Mouse (Mus musculus) gastrocnemius, adult 18-20 months (tissue): Measurements from ENCODE around the gene Cenpp. TPM values are rescaled to one million over a fixed set of nuclear protein-coding genes. Genes with fewer than 3 reads are reported as not detected.

Source experiments
- DNase-seq: peaks from one replicate; pipeline ENCODE4 v3.0.0; 2021; ENCODE audit warnings: low spot score
- total RNA-seq, 2 experiments: library from RNA; stranded (reverse); gene quantifications; 2 replicates each; pipeline ENCODE4 v1.2.3; 2021

Gene Cenpp
- total RNA-seq, 2 experiments from 2014 or later, result 1.1 to 1.3 TPM

- no peak for DNase-seq
Observed at GRCm38 (mm10) chr13:49538693-49539092, 113.9 kb downstream of the Cenpp start.

DNA sequence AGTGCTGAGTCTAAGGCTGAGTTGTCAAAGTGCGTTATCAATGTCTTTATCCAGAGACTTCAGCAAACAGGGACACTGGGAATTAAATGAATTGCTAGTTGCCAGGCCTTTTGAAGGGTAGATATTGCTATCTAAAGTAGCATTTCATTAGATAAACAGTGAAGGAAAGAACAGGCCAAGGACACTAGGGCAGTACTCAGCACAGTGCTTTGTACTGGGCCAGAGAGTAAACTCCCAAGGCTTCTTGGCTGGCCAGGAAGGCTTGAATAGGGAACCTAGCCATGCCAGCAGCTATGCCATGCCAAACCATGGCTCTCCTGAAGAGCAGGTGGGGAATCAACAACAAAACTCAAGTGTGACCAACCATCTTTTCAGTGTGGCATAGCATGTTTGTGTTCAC, 115.6 kb downstream of the Cenpp start:
- no peak for DNase-seq

- no peak for DNase-seq
Observed at GRCm38 (mm10) chr13:49530636-49531035, 121.9 kb downstream of the Cenpp start.

GRCm38 (mm10) chr13:49526235-49526634, 126.3 kb downstream of the Cenpp start:
- DNase-seq, result no peak

DNA sequence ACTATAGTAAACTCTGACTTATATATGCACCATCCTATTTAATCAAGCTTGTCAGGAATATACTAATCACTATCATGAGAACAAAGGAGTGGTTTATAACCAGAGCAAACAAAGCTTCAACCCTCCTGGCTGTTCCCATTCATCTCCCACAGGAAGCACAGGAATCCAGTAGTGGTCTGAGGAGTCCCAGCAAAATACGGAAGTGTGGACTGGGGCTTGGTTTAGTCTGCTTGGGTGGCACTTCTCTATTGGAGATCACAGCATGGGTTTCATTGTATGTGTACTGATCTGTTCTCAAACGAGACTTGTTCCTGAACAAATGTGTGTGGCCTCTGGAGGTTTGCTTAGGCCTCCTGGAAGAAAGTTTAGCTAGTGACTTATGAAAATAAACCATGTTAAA, 133.8 kb downstream of the Cenpp start:
- no peak for DNase-seq

GRCm38 (mm10) chr13:49507176-49507575, 145.4 kb downstream of the Cenpp start:
- peak; percentile 21 for DNase-seq

DNA sequence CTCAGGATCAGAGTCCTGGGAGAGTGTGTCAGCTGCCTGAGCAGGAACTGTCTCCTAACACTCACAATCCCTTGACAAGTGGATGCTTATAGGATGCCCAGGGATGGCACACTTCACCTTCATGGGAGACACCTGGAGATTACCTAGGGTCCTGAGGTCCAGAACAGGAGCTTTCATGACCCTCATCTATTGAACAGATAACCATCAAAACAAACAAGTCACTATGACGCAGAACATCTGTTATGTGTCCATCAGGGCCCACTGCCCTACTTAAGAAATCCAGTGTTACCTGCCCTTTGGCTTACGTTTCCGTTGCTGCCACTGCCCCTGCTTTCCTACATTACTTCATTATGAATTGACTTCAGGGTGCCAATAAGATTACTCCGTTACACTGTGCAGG, 146.8 kb downstream of the Cenpp start:
- DNase-seq, result peak; percentile 17

DNA sequence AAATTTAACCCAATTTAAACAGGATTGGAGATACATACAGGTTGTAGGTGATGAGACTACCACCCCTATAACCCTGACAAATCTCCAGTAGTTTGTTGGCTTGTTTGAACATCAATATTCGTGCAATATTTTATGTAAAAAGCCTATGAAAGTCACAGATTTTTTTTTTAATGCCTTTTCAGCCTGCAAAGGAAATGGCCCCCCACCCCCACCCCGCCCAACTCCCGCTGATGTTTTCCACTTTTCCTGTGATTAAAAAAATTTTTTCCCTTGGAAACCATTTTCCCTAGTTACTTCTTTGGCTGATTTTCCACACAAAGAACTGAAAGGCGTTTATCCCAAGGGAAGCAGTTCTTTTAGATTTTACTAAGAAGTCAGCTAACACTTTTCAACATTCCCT, 148.1 kb downstream of the Cenpp start, which contains the start of gene Ecm2:
TSS of gene Ecm2 (plus strand) at position 301 of the 400 bp plus-strand sequence.
- DNase-seq, result no peak

DNA sequence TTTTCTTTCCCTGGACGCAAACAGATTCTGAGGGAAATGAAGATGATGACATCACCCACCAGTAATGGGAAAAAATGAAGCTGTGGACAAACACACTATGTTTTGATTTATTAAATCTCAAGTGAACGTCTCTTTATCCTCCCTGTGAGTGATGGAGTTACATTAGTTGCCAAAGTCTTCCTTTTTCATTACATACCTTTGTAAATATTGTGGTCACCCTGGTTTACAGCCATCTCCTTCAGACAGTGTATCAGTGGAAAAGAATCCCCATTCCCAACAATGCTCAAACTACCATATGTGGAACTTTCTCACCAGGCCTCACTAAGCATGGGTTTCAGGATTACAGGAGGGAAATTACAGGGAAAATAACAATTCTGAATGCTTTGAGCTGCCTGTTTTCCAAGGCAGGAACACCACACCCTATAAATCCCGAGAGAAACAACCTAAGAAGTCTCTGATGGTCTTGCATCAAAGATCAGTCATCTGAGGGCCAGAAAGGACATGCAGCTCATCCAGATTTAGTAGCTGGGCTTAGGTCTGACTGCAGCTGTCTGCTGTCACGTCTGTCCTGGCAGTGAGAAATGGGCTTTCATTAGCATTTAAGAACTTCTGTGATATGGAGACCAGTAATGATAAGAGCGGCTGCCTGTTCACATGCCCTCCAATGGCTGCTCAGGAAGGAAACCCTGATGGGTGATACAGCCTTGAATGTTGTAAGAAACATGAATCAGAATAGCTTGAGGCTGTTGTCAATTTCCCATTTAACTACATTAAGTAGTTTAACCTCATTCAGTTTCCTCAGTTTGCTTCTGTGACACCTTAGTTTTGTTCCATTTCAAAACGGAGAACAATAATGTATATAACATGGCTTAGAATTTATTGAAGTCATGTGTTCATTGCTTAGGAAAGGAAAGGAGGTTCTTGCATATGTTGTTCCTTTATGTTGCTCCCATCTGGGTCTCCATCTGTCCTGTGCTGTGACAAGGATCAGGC, 159.9 kb downstream of the Cenpp start, which contains the start of gene Tes3-ps:
TSS of gene Tes3-ps (plus strand) at position 943 of the 993 bp plus-strand sequence.
- DNase-seq, result peak; percentile 34

- DNase-seq, result no peak
Observed at GRCm38 (mm10) chr13:49485388-49485787, 167.2 kb downstream of the Cenpp start.

DNA sequence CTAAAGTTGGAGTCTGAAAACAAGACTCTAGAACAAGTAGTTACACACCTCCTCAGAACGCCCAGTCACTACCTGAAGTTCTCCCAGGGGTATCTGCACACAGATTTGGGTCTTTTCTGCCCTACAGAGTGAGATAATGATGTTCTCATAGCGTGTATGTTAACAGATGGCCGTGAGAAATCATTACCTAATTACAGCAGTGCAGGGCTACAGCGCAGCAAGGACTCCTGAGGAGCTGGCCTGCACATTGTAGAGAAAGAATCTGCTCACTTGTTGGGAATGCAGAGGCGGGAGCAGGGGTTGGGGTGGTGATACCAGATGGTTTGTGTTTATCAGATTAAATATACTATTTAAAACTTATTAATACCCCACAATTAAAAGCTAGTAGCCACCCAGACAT, 172.0 kb downstream of the Cenpp start:
- peak; percentile 37 for DNase-seq

- DNase-seq, result peak; percentile 90
Observed at GRCm38 (mm10) chr13:49480057-49480456, 172.5 kb downstream of the Cenpp start.

- DNase-seq, result peak; percentile 77
Observed at GRCm38 (mm10) chr13:49479399-49479798, 173.2 kb downstream of the Cenpp start.

DNA sequence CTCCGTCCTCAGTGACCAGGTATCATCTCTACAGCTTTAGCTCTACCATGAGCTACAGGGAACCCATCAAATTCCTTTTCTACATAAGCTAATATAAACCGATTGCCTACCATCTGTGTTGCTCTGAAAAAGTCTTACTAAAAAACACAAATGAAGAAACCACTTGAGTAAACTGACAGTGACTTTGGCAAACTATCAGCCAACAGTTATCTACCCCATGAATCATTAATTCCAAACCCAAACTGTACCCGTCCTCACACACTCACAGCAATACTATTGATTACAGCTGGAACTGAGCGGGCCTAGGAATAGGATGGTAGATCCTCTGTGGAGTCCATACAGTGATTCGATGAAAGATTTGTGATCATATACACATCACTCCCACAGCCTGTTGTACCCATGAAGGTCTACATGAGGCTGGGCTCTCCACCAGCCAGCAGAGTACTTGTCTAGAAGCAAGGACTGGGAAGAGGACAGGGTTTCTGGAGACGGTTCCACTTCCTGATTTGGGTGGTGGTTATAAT, 173.7 kb downstream of the Cenpp start:
- no peak for DNase-seq

- DNase-seq, result no peak
Observed at GRCm38 (mm10) chr13:49477887-49478286, 174.7 kb downstream of the Cenpp start.

DNA sequence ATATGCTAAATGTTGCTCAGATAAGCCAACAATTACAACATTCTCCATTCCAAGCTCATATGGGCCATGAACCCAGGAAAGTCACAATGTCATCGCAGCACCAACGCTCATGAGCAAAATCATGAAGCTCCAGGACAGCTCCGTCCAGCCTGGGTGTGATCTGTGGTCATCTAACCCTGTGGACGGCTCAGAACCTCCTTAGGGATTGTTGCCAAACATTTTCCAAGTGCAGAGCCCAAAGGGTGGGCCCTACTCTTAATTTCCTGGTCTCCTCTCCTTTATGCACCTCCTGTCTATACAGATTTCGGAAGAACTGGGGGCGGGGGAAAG, 179.9 kb downstream of the Cenpp start:
- no peak for DNase-seq

DNA sequence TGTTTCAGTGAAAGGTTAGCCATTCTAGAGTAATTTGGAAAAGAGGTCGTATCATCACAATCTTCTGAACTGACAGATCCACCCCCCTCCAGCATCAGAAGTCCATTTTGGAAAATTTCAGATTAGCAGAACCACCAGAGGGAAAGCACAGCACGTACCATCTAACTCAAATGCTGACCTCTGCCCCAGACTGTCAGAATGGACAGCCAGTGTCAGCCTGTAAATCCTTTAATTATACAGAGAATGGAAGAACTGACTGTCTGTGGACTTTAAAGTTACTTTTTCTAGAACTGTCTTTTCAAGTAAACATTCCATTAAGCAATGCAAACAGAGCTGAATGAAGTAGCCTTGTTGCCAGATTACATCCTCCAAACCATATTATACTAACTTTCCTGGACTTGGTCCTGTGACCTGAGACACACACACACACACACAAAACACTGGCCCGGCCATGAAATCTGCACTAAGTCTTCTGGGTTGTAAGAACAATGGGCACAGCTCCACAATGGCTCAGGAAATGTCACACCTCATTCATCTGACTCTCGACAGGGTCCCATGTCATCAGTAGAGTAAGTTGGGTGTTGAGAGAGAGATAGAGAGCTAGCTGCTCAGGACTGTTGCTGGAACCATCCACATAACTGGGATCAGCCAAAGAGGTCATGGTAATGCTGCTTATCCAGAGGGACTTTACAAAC, 180.5 kb downstream of the Cenpp start:
- DNase-seq, result no peak

- no peak for DNase-seq
Observed at GRCm38 (mm10) chr13:49470806-49471205, 181.8 kb downstream of the Cenpp start.

- DNase-seq, result no peak
Observed at GRCm38 (mm10) chr13:49470319-49470718, 182.3 kb downstream of the Cenpp start.

GRCm38 (mm10) chr13:49469002-49469401, 183.6 kb downstream of the Cenpp start:
- DNase-seq, result no peak

- no peak for DNase-seq
Observed at GRCm38 (mm10) chr13:49467585-49467984, 185.0 kb downstream of the Cenpp start.

DNA sequence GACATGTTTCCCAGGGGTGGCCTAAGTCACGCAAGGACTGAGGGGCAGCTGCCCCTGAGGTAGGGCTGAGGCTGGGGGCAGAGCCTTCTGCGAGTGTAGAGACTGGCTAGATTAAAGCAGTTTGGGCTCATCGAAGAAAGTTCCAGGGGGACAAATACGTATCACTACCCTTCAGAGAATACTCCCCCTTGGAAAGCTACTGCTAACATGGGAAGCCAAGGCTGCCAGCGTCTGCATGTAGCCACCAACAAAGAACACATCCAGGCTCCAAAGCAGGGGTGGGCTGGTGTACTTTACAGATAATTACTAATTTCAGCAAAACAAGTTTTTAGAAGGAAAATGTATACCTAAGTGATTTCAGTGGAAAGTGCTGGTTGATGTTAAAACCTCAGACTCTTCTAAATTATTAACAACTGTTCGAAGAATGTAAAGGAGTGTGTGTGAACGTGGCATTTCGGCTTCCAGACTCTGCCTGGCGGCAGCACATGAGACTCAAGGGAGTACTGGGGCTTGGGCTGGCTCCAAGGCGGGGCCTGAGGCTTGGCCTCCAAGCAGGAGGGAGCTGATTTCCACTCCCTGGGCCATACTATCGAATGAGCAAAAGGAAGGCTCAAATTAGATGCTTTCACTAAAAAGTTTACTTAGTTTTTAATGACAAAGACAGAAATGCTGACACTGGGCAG, 186.1 kb downstream of the Cenpp start:
- DNase-seq, result peak; percentile 80
